Mouse (Mus musculus) small intestine, adult 2 months (tissue): ENCODE results near the gene 1700017N19Rik.

Experiments
- CTCF ChIP-seq: fragments of 200-500 bp; IDR thresholded peaks from 2 replicates; pipeline ENCODE4 v1.5.1; 2012; ENCODE audit warnings: low read depth, mild to moderate bottlenecking, control low read depth, inconsistent platforms, low read length, moderate library complexity, mixed read lengths; ENCODE audit not compliant: insufficient replicate concordance, insufficient read length; ENCODE audit errors: extremely low read depth
- POLR2A ChIP-seq: fragments of 200-500 bp; IDR thresholded peaks from 2 replicates; pipeline ENCODE4 v1.6.1; 2012; ENCODE audit warnings: low read depth, mild to moderate bottlenecking, control low read depth, inconsistent platforms, low read length, moderate library complexity

DNA sequence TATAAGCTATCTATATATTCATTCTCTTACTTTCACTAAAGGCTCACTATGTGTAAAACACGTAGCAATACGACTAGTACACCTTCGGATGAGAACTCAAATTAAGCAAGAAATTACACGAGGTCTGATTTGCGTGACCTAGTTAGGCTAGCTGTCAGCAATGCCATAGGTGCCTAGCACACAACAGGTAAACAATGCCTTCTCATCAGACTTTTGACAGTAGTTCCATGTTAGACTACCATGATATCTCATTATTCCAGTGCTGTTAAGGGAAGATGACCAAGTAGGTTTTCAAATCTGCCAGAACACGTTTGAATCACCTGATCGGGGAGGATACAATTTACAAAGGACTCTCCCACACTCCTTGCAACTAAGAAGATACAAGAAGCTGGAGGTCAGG, 1.8 kb upstream of the 1700017N19Rik start:
- TF ChIP-seq POLR2A (no peak), CTCF (no peak)
